Mouse (Mus musculus) liver, adult 2 months (tissue): ENCODE results near the gene Ick.

Experiments used
- CTCF ChIP-seq: fragments of 200-500 bp; IDR thresholded peaks from 2 replicates; pipeline ENCODE4 v1.5.1; 2011; ENCODE audit warnings: low read depth, low read length, control low read depth
- POLR2A ChIP-seq: fragments of 200-500 bp; IDR thresholded peaks from 2 replicates; pipeline ENCODE4 v1.6.1; 2011; ENCODE audit warnings: low read length, control low read depth; ENCODE audit not compliant: insufficient read depth; ENCODE audit errors: extremely low read depth

GRCm38 (mm10) chr9:78111456-78111855 is 2.5 kb downstream of the Ick start:
- TF ChIP-seq CTCF (no peak), POLR2A (no peak)
